Mouse (Mus musculus): ENCODE results near the gene BC016579. TPM values are rescaled to one million over a fixed set of nuclear protein-coding genes. Genes with fewer than 3 reads are reported as not detected.
A peak's percentile ranks its signal among the peaks of the same experiment; 100 is the strongest.

The BC016579 gene
- total RNA-seq, 2 experiments from 2014 or later: 0.15 TPM; not detected in 1

- no peak overlapping the region for H3K27ac ChIP-seq
- DNase-seq (ENCODE audit: low spot score in 2 of 2): no peak
- no peak for TF ChIP-seq CTCF (conservative IDR thresholded peaks at IDR 0.05)
- H3K4me3 ChIP-seq: no peak overlapping the region
Observed at GRCm38 (mm10) chr16:45632420-45632819, 21.4 kb downstream of the BC016579 start.

- TF ChIP-seq CTCF (conservative IDR thresholded peaks at IDR 0.05): peak; percentile 93
- DNase-seq (ENCODE audit: low spot score in 2 of 2): peak; percentile 19 to 73
- H3K4me3 ChIP-seq: no peak overlapping the region
- H3K27ac ChIP-seq: no peak overlapping the region
Observed at GRCm38 (mm10) chr16:45630347-45630960, 23.4 kb downstream of the BC016579 start.

- DNase-seq (ENCODE audit: low spot score in 2 of 2): no peak
- Histone ChIP-seq H3K27ac (no peak overlapping the region), H3K4me3 (no peak overlapping the region)
- no peak for TF ChIP-seq CTCF (conservative IDR thresholded peaks at IDR 0.05)
Observed at GRCm38 (mm10) chr16:45629497-45630105, 24.3 kb downstream of the BC016579 start.

DNA sequence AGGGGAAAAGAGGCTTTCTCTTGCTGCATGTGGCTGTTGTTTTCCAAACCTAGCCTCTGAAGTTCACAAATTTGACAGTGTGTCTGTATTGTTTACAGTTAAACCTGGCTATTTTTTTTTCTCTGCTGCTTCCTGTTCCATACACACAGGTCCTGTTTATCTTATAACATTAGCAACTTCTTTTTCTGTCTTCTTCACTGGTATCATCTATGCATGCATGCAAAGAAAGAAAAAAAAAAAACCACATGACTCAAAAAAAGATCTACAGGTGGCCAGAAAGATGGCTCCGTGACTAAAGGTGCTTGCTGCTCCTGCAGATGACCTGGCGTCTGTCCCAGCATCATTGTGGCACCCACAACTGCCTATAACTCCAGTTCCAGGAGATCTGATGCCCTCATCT lies 28.5 kb downstream of the BC016579 start:
- TF ChIP-seq CTCF (conservative IDR thresholded peaks at IDR 0.05): no peak

GRCm38 (mm10) chr16:45624791-45625190 lies 29.1 kb downstream of the BC016579 start:
- no peak for DNase-seq (ENCODE audit: low spot score in 2 of 2)
- H3K27ac ChIP-seq: no peak overlapping the region
- TF ChIP-seq CTCF (conservative IDR thresholded peaks at IDR 0.05): no peak
- no peak overlapping the region for H3K4me3 ChIP-seq

More for the DNA sequence above, 28.5 kb downstream of the BC016579 start:
- Histone ChIP-seq H3K4me3 (no peak overlapping the region), H3K27ac (no peak overlapping the region)
- DNase-seq (ENCODE audit: low spot score in 2 of 2): no peak

GRCm38 (mm10) chr16:45623230-45623629 lies 30.6 kb downstream of the BC016579 start:
- DNase-seq (ENCODE audit: low spot score in 2 of 2): no peak
- Histone ChIP-seq H3K27ac (no peak overlapping the region), H3K4me3 (no peak overlapping the region)
- TF ChIP-seq CTCF (conservative IDR thresholded peaks at IDR 0.05): no peak

- TF ChIP-seq CTCF (conservative IDR thresholded peaks at IDR 0.05): no peak
- no peak overlapping the region for H3K27ac ChIP-seq
- no peak overlapping the region for H3K4me3 ChIP-seq
- no peak for DNase-seq (ENCODE audit: low spot score in 2 of 2)
Observed at GRCm38 (mm10) chr16:45619751-45620375, 34.0 kb downstream of the BC016579 start.

GRCm38 (mm10) chr16:45615944-45616343 lies 37.9 kb downstream of the BC016579 start:
- DNase-seq (ENCODE audit: low spot score in 2 of 2): no peak
- Histone ChIP-seq H3K4me3 (no peak overlapping the region), H3K27ac (no peak overlapping the region)
- TF ChIP-seq CTCF (conservative IDR thresholded peaks at IDR 0.05): no peak

- no peak overlapping the region for H3K4me3 ChIP-seq
- DNase-seq (ENCODE audit: low spot score in 2 of 2): no peak
- no peak for TF ChIP-seq CTCF (conservative IDR thresholded peaks at IDR 0.05)
- no peak overlapping the region for H3K27ac ChIP-seq
Observed at GRCm38 (mm10) chr16:45613247-45613646, 40.6 kb downstream of the BC016579 start.

GRCm38 (mm10) chr16:45610267-45610666 lies 43.6 kb downstream of the BC016579 start, which contains the start of gene Gcsam:
Gcsam (plus strand) TSS chr16:45610380.
- no peak within 1 kb of the TSS for H3K4me3 ChIP-seq
- no peak within 1 kb of the TSS for H3K27ac ChIP-seq
- TF ChIP-seq CTCF (conservative IDR thresholded peaks at IDR 0.05): no peak
- no peak for DNase-seq (ENCODE audit: low spot score in 2 of 2)

GRCm38 (mm10) chr16:45609300-45609699 lies 44.6 kb downstream of the BC016579 start:
- no peak overlapping the region for H3K27ac ChIP-seq
- no peak for DNase-seq (ENCODE audit: low spot score in 2 of 2)
- peak; percentile 84 for TF ChIP-seq CTCF (conservative IDR thresholded peaks at IDR 0.05)
- H3K4me3 ChIP-seq: no peak overlapping the region

GRCm38 (mm10) chr16:45608481-45608954 lies 45.4 kb downstream of the BC016579 start:
- peak; percentile 87 for TF ChIP-seq CTCF (conservative IDR thresholded peaks at IDR 0.05)
- no peak overlapping the region for H3K27ac ChIP-seq
- DNase-seq (ENCODE audit: low spot score in 2 of 2): peak in 1 of 2 experiments; percentile 3
- no peak overlapping the region for H3K4me3 ChIP-seq

- no peak overlapping the region for H3K4me3 ChIP-seq
- no peak overlapping the region for H3K27ac ChIP-seq
- TF ChIP-seq CTCF (conservative IDR thresholded peaks at IDR 0.05): no peak
- DNase-seq (ENCODE audit: low spot score in 2 of 2): no peak
Observed at GRCm38 (mm10) chr16:45595494-45595893, 58.4 kb downstream of the BC016579 start.

Measured in layer of hippocampus, adult 2 months (tissue).